Mouse (Mus musculus) kidney, embryonic 14.5 days (tissue): ENCODE measurements around the gene Trim15. TPM values are rescaled to one million over a fixed set of nuclear protein-coding genes. Genes with fewer than 3 reads are reported as not detected.

Experiments
- ATAC-seq: fragments of 200-750 bp; cut with Nextera tagmentation; 2 replicates; pipeline ENCODE4 v1.8.0; 2017; ENCODE audit warnings: moderate number of reproducible peaks, mild to moderate bottlenecking, moderate TSS enrichment, moderate library complexity; ENCODE audit not compliant: low FRiP score, low TSS enrichment
- H3K27ac ChIP-seq: fragments of 300-500 bp; sonication (generic); 2 replicates; pipeline ENCODE4 v1.5.1; 2014; ENCODE audit warnings: low read depth, mild to moderate bottlenecking, low read length, moderate library complexity, mixed read lengths
- H3K27me3 ChIP-seq: fragments of 300-500 bp; sonication (generic); 2 replicates; pipeline ENCODE4 v1.6.1; 2014; ENCODE audit warnings: mild to moderate bottlenecking, low read length; ENCODE audit not compliant: control insufficient read depth, insufficient read depth
- H3K36me3 ChIP-seq: fragments of 300-500 bp; sonication (generic); 2 replicates; pipeline ENCODE4 v1.6.1; 2014; ENCODE audit warnings: low read length, mixed read lengths; ENCODE audit not compliant: control insufficient read depth, insufficient read depth
- H3K4me1 ChIP-seq: fragments of 300-500 bp; sonication (generic); 2 replicates; pipeline ENCODE4 v1.6.1; 2014; ENCODE audit warnings: low read length, mixed read lengths; ENCODE audit not compliant: control insufficient read depth, insufficient read depth
- H3K4me2 ChIP-seq: fragments of 300-500 bp; sonication (generic); replicated peaks from 2 replicates; pipeline ENCODE4 v1.6.1; 2014; ENCODE audit warnings: low read depth, mild to moderate bottlenecking, low read length
- H3K4me3 ChIP-seq: fragments of 300-500 bp; sonication (generic); 2 replicates; pipeline ENCODE4 v1.5.1; 2014; ENCODE audit warnings: mild to moderate bottlenecking, low read length
- H3K9ac ChIP-seq: fragments of 300-500 bp; sonication (generic); 2 replicates; pipeline ENCODE4 v1.6.1; 2014; ENCODE audit warnings: low read depth, mild to moderate bottlenecking, low read length, moderate library complexity
- H3K9me3 ChIP-seq: fragments of 300-500 bp; sonication (generic); 2 replicates; pipeline ENCODE4 v1.6.1; 2016; ENCODE audit warnings: low read length; ENCODE audit not compliant: control insufficient read depth
- WGBS: fragments of 180-500 bp; shearing (Covaris S2); extraction: QIAGEN DNeasy Blood & Tissue Kit; methylation state at CpG from one replicate; pipeline ENCODE4 v1.1.7; 2014; 5-methylcytosine and 5-hydroxymethylcytosine counted together
- polyA plus RNA-seq: library from polyadenylated mRNA; unstranded; fragments of >200 nt; fragmentation: Nextera tagmentation; extraction: Ambion mirVana; gene quantifications from 2 replicates; pipeline ENCODE4 v1.2.1, GENCODE M21; 2014

The Trim15 gene
- polyA plus RNA-seq, 1 experiment from 2014 or later: 0.23 TPM

- Histone ChIP-seq H3K4me2 (no peak overlapping the region), H3K27me3 (no peaks in the 10 kb centered on the region), H3K9me3 (no peaks in the 10 kb centered on the region), H3K4me3 (no peak overlapping the region), H3K4me1 (no peaks in the 10 kb centered on the region), H3K9ac (no peak overlapping the region), H3K36me3 (no peaks in the 10 kb centered on the region), H3K27ac (no peak overlapping the region)
- no peak for ATAC-seq
- WGBS: 32% methylated on average over 4 of the region's 4 CpGs
These were observed 41.5 kb downstream of the Trim15 start for GRCm38 (mm10) chr17:36825525-36825924.

GRCm38 (mm10) chr17:36824005-36824404, 43.0 kb downstream of the Trim15 start:
- no peak overlapping the region for H3K4me2 ChIP-seq
- H3K9ac ChIP-seq: no peak overlapping the region
- no peak for ATAC-seq
- no peak overlapping the region for H3K4me3 ChIP-seq
- H3K9me3 ChIP-seq: no peaks in the 10 kb centered on the region
- no peaks in the 10 kb centered on the region for H3K27me3 ChIP-seq
- H3K36me3 ChIP-seq: no peaks in the 10 kb centered on the region
- H3K4me1 ChIP-seq: no peaks in the 10 kb centered on the region
- no peak overlapping the region for H3K27ac ChIP-seq

GRCm38 (mm10) chr17:36811871-36812270, 55.1 kb downstream of the Trim15 start, which contains the start of gene H2-M10.6:
Gene H2-M10.6 (plus strand): TSS chr17:36812171.
- Histone ChIP-seq H3K4me1 (no peaks in the 10 kb centered on the region), H3K36me3 (no peaks in the 10 kb centered on the region), H3K27ac (no peak within 1 kb of the TSS), H3K4me3 (no peak within 1 kb of the TSS), H3K4me2 (no peak within 1 kb of the TSS), H3K9me3 (no peaks in the 10 kb centered on the region), H3K27me3 (no peaks in the 10 kb centered on the region), H3K9ac (no peak within 1 kb of the TSS)
- no peak for ATAC-seq

Other genes starting within 250 kb of the Trim15 start
- gene H2-M9, start 224.5 kb downstream of the Trim15 start, polyA plus RNA-seq: not detected in 2 replicates
- gene H2-M1, start 195.0 kb downstream of the Trim15 start, polyA plus RNA-seq: not detected in 2 replicates
- not detected in 2 replicates for gene H2-M10.5, start 94.3 kb downstream of the Trim15 start, polyA plus RNA-seq
- gene H2-M10.6, start 55.0 kb downstream of the Trim15 start, polyA plus RNA-seq: not detected in 2 replicates
- gene Trim26, start 30.1 kb downstream of the Trim15 start, polyA plus RNA-seq: 23.7 and 32.3 TPM in 2 replicates
- 1.3 and 2.9 TPM in 2 replicates for gene Trim10, start 2.4 kb upstream of the Trim15 start, polyA plus RNA-seq
- not detected in 2 replicates for gene Trim40, start 22.9 kb upstream of the Trim15 start, polyA plus RNA-seq
- gene Trim31, start 30.9 kb upstream of the Trim15 start, polyA plus RNA-seq: not detected in 2 replicates
- 0.22 and 0.37 TPM in 2 replicates for gene Rnf39, start 75.7 kb upstream of the Trim15 start, polyA plus RNA-seq
- gene Ppp1r11, start 84.5 kb upstream of the Trim15 start, polyA plus RNA-seq: 125 and 163 TPM in 2 replicates
- 97.6 and 130 TPM in 2 replicates for gene Znrd1, start 91.3 kb upstream of the Trim15 start, polyA plus RNA-seq
- 6.6 and 10.3 TPM in 2 replicates for gene Znrd1as, start 91.4 kb upstream of the Trim15 start, polyA plus RNA-seq
- not detected in 2 replicates for gene 2410137M14Rik, start 114.0 kb upstream of the Trim15 start, polyA plus RNA-seq
- gene H2-M5, start 122.3 kb upstream of the Trim15 start, polyA plus RNA-seq: 0.16 and 0.39 TPM in 2 replicates
- 44.6 and 67.5 TPM in 2 replicates for gene Zfp57, start 134.0 kb upstream of the Trim15 start, polyA plus RNA-seq
- gene Mog, start 156.2 kb upstream of the Trim15 start, polyA plus RNA-seq: 0.12 and 0.14 TPM in 2 replicates
- 8.1 and 11.6 TPM in 2 replicates for gene Gabbr1, start 178.8 kb upstream of the Trim15 start, polyA plus RNA-seq
- gene Olfr90, start 221.3 kb upstream of the Trim15 start, polyA plus RNA-seq: not detected in 2 replicates
- gene Olfr91, start 231.1 kb upstream of the Trim15 start, polyA plus RNA-seq: not detected in 2 replicates